Mouse (Mus musculus) macrophage (primary cell): Measurements from ENCODE around the gene Prrt3. TPM values are rescaled to one million over a fixed set of nuclear protein-coding genes. Genes with fewer than 3 reads are reported as not detected.
A peak's percentile ranks its signal among the peaks of the same experiment; 100 is the strongest.

Experiments used
- H3K27ac ChIP-seq: fragments of 350-480 bp; formaldehyde crosslinking; 2 replicates; pipeline ENCODE4 v1.9.0; 2021
- H3K36me3 ChIP-seq: fragments of 350-480 bp; formaldehyde crosslinking; 2 replicates; pipeline ENCODE4 v1.9.0; 2021; ENCODE audit errors: inconsistent target
- H3K4me3 ChIP-seq: fragments of 350-480 bp; formaldehyde crosslinking; 2 replicates; pipeline ENCODE4 v1.9.0; 2021; ENCODE audit errors: inconsistent target
- H3K79me2 ChIP-seq: fragments of 350-480 bp; formaldehyde crosslinking; 2 replicates; pipeline ENCODE4 v1.9.0; 2021; ENCODE audit errors: inconsistent target
- WGBS: methylation state at CpG from one replicate; pipeline ENCODE4 v1.1.7; 2026; ENCODE audit warnings: inconsistent platforms; ENCODE audit not compliant: missing documents; 5-methylcytosine and 5-hydroxymethylcytosine counted together
- polyA plus RNA-seq: library from polyadenylated mRNA; stranded (reverse); fragments of 250-400 nt; gene quantifications from 3 replicates; pipeline ENCODE4 v1.2.4, GENCODE M21; 2018; ENCODE audit warnings: inconsistent platforms
- total RNA-seq, 78 experiments: library from RNA; depleted of rRNA; stranded (reverse); fragments of 250-400 nt; gene quantifications; 1 replicate in 9 of 78; 2 replicates in 24 of 78; 3 replicates in 43 of 78; 4 replicates in 2 of 78; pipeline ENCODE4 v1.2.4; 2018; ENCODE audit warnings: inconsistent platforms in 56 of 78

The Prrt3 gene
- under 1 TPM in 1 of 26 experiments, not detected in 25; 0.19 TPM for total RNA-seq (2018; cell fraction: chromatin; rRNA removed)
- total RNA-seq (2018; cell fraction: cytosol; rRNA removed) = under 1 TPM in 1 of 26 experiments, not detected in 25; 0.03 TPM
- not detected for total RNA-seq (2018; cell fraction: nucleus; rRNA removed)
- polyA plus RNA-seq = not detected in 3 replicates

GRCm38 (mm10) chr6:113501388-113502084, at the start of gene Prrt3:
TSS of gene Prrt3 (minus strand) at chr6:113501931.
- no peaks in the 10 kb centered on the region for H3K36me3 ChIP-seq
- no peaks in the 10 kb centered on the region for H3K79me2 ChIP-seq
- WGBS = 22% methylated on average over 32 of the region's 32 CpGs
- H3K4me3 ChIP-seq = no peak within 1 kb of the TSS
- no peak within 1 kb of the TSS for H3K27ac ChIP-seq

GRCm38 (mm10) chr6:113543906-113544481, 42.3 kb upstream of the Prrt3 start:
- no peak overlapping the region for H3K4me3 ChIP-seq
- no peak overlapping the region for H3K27ac ChIP-seq
- 92% methylated on average over 8 of the region's 12 CpGs for WGBS
- H3K79me2 ChIP-seq = no peaks in the 10 kb centered on the region
- no peaks in the 10 kb centered on the region for H3K36me3 ChIP-seq

DNA sequence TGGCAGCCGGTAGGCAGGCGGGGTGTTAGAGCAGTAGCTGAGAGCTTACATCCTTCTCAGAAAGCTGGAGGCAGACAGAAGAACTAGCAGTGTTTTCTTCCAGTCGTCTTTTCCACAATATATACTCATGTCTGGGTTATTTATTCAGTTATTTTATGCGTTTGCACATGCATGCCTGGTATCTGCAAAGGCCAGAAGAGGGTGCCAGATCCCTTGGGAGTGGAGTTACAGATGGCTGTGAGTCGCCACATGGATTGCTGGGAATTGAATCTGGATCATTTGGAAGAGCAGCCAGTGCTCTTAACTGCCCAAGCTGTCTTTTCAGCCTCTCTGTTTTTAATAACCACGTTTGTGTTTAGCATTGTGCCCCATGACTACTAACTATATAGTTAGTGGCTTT, 39.9 kb upstream of the Prrt3 start:
- no peak overlapping the region for H3K27ac ChIP-seq
- H3K36me3 ChIP-seq = no peaks in the 10 kb centered on the region
- H3K4me3 ChIP-seq = no peak overlapping the region
- no peaks in the 10 kb centered on the region for H3K79me2 ChIP-seq
- 86% methylated on average over 5 of the region's 6 CpGs for WGBS

- no peak overlapping the region for H3K27ac ChIP-seq
- no peaks in the 10 kb centered on the region for H3K36me3 ChIP-seq
- H3K79me2 ChIP-seq = peaks cover 16% of the 10 kb centered on the region
- no peak overlapping the region for H3K4me3 ChIP-seq
- WGBS = 98% methylated on average over 6 of the region's 7 CpGs
Measured at GRCm38 (mm10) chr6:113534886-113535285, 33.2 kb upstream of the Prrt3 start.

- H3K27ac ChIP-seq = peak overlapping the region; percentile 53
- peaks cover 46% of the 10 kb centered on the region for H3K79me2 ChIP-seq
- peak overlapping the region; percentile 98 for H3K4me3 ChIP-seq
- 6% methylated on average over 7 of the region's 7 CpGs for WGBS
- H3K36me3 ChIP-seq = no peaks in the 10 kb centered on the region
Measured at GRCm38 (mm10) chr6:113531840-113532404, 30.2 kb upstream of the Prrt3 start.

DNA sequence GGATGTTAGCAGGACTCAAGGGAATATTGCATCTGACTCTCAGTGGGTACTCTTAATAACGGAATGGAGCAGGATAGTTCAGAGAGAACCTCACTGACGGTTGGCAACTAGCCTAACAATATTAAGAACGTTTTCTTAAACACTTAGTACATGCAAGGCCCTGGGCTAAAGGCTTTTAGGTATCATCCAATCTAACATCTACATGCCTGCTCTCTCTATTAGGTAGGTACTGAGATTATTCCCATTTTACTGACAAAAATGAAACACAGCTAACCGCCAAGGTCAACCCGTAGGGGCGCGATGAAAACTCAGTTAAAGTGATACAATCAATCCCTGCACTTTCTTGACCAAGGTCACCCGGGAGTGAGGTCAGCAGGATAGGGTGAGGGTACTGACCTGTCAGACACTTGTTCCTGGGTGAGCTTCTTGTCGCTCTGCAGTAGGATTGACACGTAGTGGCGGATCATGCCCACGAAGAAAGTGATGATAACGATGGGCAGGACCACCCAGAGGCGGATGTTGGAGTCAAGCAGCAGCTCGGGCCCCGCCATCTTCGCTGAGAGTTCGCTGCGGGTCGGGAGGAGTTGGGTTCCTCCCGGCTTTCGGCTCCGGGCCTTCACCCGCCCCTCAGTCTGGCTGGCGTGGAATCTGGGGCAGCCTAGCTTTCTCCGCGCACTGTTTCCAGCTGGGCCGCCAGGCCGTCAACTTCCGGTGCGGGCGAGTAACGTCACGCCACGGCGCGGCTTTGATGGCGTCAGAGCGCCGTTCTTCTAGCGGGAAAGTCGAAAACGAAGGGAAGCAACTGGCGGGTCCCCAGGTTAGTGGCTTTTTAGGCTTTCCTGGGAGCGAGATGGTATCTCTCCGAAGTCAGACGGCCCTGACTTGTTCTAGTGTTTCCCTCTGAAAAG, 29.5 kb upstream of the Prrt3 start, which contains the start of the genes Emc3 and Fancd2:
Gene Emc3 (minus strand): TSS at position 721 of the 908 bp plus-strand sequence.
Gene Fancd2 (plus strand): TSS at position 751 of the 908 bp plus-strand sequence.
- H3K4me3 ChIP-seq = peak within 1 kb of the TSS; percentile 98
- H3K36me3 ChIP-seq = no peaks in the 10 kb centered on the region
- under 1% methylated on average over 47 of the region's 47 CpGs for WGBS
- H3K27ac ChIP-seq = peak within 1 kb of the TSS; percentile 53
- peaks cover 53% of the 10 kb centered on the region for H3K79me2 ChIP-seq

DNA sequence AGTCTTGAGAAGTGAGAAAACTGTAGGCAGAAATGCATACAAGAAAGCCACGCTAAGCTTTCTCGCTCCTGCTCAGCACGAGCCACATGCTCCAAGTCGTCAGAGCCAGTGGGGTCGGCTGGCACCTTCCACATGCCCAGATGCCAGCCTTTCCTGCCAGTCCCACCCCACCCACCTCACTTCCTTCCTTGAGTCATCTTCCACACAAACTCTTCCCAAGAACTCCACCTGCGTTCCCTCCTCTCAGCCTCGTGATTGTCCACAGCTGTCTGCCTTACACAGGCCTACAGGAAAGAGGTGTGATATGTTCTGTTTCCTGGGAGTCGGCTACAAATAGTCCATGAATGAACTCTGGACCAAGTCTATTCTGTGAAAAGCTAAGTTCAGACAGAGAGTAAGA, 21.7 kb upstream of the Prrt3 start:
- Histone ChIP-seq H3K36me3 (peaks cover 45% of the 10 kb centered on the region), H3K79me2 (peaks cover 53% of the 10 kb centered on the region), H3K4me3 (no peak overlapping the region), H3K27ac (no peak overlapping the region)
- WGBS = 72% methylated on average over 8 of the region's 8 CpGs

- H3K79me2 ChIP-seq = peaks cover 42% of the 10 kb centered on the region
- H3K36me3 ChIP-seq = peaks cover 54% of the 10 kb centered on the region
- H3K27ac ChIP-seq = no peak overlapping the region
- no peak overlapping the region for H3K4me3 ChIP-seq
- WGBS = 100% methylated on average over 1 of the region's 1 CpGs
Measured at GRCm38 (mm10) chr6:113522310-113522709, 20.6 kb upstream of the Prrt3 start.

DNA sequence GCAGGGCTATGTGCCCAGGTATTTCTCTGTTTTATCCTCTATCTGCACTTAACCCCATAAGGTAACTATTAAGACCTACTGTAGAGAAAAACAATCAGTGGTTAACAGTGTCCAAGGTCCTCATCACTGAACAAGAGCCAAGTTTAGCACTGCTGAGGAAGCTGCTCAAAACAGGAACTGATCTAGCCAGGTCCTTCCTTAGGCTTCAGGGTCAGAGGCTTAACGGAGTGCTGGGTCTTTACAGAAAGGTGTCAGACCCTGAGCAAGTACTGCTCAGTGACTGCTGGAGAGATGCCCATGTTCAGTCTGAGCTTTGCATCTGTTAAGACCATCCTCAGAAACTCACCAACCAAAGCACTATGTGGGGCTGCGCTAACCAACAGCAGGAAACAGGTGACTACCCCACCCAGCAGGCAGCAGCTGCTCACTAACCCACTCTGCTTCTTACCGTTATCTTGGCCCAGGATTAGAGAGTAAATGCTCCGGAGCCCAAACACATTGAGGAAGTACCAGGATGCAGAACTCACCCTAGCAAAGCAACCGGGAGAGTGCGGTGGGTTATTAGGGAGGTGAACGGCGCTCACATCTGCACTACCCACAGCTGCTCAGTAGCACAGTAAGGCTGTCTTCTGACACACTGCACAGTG, 15.8 kb upstream of the Prrt3 start:
- H3K79me2 ChIP-seq = no peaks in the 10 kb centered on the region
- 22% methylated on average over 8 of the region's 8 CpGs for WGBS
- H3K27ac ChIP-seq = no peak overlapping the region
- peaks cover 83% of the 10 kb centered on the region for H3K36me3 ChIP-seq
- H3K4me3 ChIP-seq = no peak overlapping the region

GRCm38 (mm10) chr6:113514600-113514999, 12.9 kb upstream of the Prrt3 start:
- Histone ChIP-seq H3K27ac (no peak overlapping the region), H3K4me3 (no peak overlapping the region), H3K36me3 (peaks cover 55% of the 10 kb centered on the region), H3K79me2 (no peaks in the 10 kb centered on the region)
- WGBS = 97% methylated on average over 3 of the region's 3 CpGs

GRCm38 (mm10) chr6:113513944-113514343, 12.2 kb upstream of the Prrt3 start:
- Histone ChIP-seq H3K4me3 (no peak overlapping the region), H3K36me3 (peaks cover 49% of the 10 kb centered on the region), H3K79me2 (no peaks in the 10 kb centered on the region), H3K27ac (no peak overlapping the region)
- 94% methylated on average over 6 of the region's 6 CpGs for WGBS

DNA sequence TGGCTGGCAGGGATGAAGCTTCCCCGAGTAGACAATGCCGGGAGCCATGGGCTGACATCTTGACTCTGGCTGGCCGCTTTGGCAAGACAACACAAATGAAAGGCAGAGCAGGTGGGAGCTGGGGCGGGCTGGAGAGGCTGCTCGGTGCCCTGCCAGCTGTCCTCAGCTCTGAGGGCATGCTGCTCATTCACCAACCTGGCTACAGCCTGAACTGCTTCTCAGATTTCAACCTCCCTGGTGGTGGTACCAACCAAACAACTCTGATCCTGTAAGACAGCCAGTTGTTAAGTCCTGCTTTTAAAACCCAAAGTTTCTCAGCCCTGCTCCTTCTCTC, 7.2 kb upstream of the Prrt3 start:
- Histone ChIP-seq H3K36me3 (peaks cover 2% of the 10 kb centered on the region; the same call in 1 of the 2 replicates), H3K79me2 (no peaks in the 10 kb centered on the region), H3K4me3 (no peak overlapping the region), H3K27ac (no peak overlapping the region)
- 92% methylated on average over 5 of the region's 5 CpGs for WGBS

GRCm38 (mm10) chr6:113508272-113508946, 6.7 kb upstream of the Prrt3 start:
- WGBS = 91% methylated on average over 7 of the region's 7 CpGs
- no peaks in the 10 kb centered on the region for H3K36me3 ChIP-seq
- no peak overlapping the region for H3K4me3 ChIP-seq
- H3K27ac ChIP-seq = no peak overlapping the region
- no peaks in the 10 kb centered on the region for H3K79me2 ChIP-seq
